Mouse (Mus musculus) E14TG2a.4 (cell line): Measurements from ENCODE around the gene Gmip.
A peak's percentile ranks its signal among the peaks of the same experiment; 100 is the strongest.

ENCODE experiments used
- H3K27me3 ChIP-seq: 2 replicates; pipeline ENCODE4 v1.6.1; 2014; ENCODE audit warnings: low read length, control low read depth; ENCODE audit not compliant: insufficient read depth
- H3K36me3 ChIP-seq: 2 replicates; pipeline ENCODE4 v1.6.1; 2014; ENCODE audit warnings: low read length, control low read depth; ENCODE audit not compliant: insufficient read depth
- H3K4me1 ChIP-seq: replicated peaks from 2 replicates; pipeline ENCODE4 v1.6.1; 2014; ENCODE audit warnings: low read depth, low read length, control low read depth
- H3K4me3 ChIP-seq: replicated peaks from 2 replicates; pipeline ENCODE4 v1.5.1; 2014; ENCODE audit warnings: mild to moderate bottlenecking, low read length
- H3K9me3 ChIP-seq: 2 replicates; pipeline ENCODE4 v1.6.1; 2014; ENCODE audit warnings: low read length, control low read depth
- CTCF ChIP-seq: conservative IDR thresholded peaks from 2 replicates; pipeline ENCODE4 v1.5.1; 2014; ENCODE audit warnings: low read length
- NANOG ChIP-seq: IDR thresholded peaks from 2 replicates; pipeline ENCODE4 v1.6.1; 2014; ENCODE audit warnings: borderline replicate concordance, low read length, mixed read lengths
- POU5F1 ChIP-seq: IDR thresholded peaks from 2 replicates; pipeline ENCODE4 v1.6.1; 2014; ENCODE audit warnings: low read length, borderline replicate concordance

The Gmip gene

DNA sequence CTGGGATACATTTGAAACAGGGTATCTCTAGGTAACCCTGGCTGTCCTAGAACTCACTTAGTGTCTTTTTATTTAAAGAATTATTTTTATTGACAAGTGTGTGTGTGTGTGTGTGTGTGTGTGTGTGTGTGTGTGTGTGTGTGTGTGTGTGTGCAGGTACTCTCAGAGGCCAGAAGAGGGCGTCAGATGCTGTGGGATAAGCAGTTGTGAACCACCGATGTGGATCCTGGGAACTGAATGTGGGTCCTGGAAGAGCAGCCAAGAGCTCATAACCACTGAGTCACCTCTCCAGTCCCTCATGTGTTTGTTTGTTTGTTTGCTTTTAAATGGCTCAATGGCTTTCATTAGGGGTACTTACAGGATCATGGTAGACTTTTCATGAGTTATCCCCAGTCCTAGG is 6.4 kb downstream of the Gmip start:
- H3K4me1 ChIP-seq = peaks cover 34% of the 10 kb centered on the region
- TF ChIP-seq CTCF (peak; percentile 22; the same call in 1 of the 2 replicates), POU5F1 (no peak), NANOG (no peak)
- H3K36me3 ChIP-seq = peaks cover 6% of the 10 kb centered on the region
- H3K27me3 ChIP-seq = peaks cover 22% of the 10 kb centered on the region
- no peak overlapping the region for H3K4me3 ChIP-seq
- H3K9me3 ChIP-seq = no peaks in the 10 kb centered on the region

DNA sequence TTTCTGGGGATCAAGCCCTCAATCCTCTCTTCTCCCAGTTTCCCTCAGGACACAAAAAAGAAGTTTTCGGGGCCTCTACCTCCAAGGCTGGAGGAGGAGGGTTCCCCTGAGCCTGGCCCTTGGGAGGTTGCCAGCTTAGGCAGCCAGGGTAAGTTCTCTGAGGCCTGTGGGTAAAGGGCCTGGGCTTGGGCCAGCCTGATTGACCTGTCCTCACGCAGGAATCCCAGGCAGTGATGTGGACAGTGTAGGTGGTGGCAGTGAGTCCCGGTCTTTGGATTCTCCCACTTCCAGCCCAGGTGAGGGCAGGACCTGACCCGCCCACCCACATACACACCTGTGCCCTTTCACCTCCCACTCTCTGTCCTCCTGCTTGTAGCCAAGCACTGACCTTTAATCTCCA is 6.9 kb downstream of the Gmip start:
- H3K36me3 ChIP-seq = peaks cover 6% of the 10 kb centered on the region

DNA sequence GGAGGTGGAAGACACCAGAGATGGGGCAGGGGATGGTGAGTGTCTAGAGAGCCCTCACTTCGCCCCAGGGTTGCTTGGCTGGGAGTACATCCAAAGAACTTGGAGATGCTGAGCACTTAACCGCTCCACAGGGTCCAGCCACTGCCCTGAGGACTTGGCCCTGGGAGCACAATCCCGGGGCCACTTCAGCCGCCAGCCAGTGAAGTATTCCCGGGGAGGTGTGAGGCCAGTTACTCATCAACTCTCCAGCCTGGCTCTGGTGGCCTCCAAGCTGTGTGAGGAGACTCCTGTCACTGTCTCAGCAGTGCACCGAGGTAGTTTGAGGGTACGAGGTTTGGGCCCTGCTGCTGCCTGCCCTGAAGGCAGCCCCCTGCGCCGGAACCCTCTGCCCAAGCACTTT is 12.0 kb downstream of the Gmip start:
- peaks cover 30% of the 10 kb centered on the region for H3K27me3 ChIP-seq
- peaks cover 24% of the 10 kb centered on the region for H3K36me3 ChIP-seq
- TF ChIP-seq CTCF = no peak
- no peak for TF ChIP-seq NANOG
- no peak for TF ChIP-seq POU5F1
- H3K4me3 ChIP-seq = peak overlapping the region; percentile 83; the same call in 1 of the 2 replicates
- H3K9me3 ChIP-seq = no peaks in the 10 kb centered on the region
- H3K4me1 ChIP-seq = peaks cover 58% of the 10 kb centered on the region

More for the DNA sequence above, 6.9 kb downstream of the Gmip start:
- H3K9me3 ChIP-seq = no peaks in the 10 kb centered on the region
- H3K4me3 ChIP-seq = no peak overlapping the region
- peaks cover 37% of the 10 kb centered on the region for H3K4me1 ChIP-seq
- peaks cover 22% of the 10 kb centered on the region for H3K27me3 ChIP-seq
- no peak for TF ChIP-seq NANOG
- TF ChIP-seq CTCF = no peak
- TF ChIP-seq POU5F1 = no peak

DNA sequence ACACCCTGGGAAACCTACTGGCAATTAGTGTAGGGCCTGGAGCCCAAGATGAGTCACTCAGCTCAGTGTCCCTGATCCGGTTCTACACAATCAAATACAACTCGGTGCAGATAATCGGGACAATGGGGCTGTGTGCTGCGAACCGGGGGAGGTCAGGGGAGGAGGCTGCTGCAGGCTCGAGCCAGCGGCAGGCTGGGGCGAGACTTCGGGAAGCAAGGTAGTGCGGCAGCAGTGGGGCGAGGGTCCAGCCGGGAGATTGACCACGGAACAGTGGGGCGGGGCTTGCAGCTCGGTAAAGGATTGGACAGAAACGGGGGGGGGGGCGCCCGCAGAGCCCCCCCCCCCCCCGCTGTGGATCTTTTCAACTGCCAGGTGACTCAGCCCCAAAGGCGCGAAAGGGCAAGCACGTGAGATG is 13.5 kb downstream of the Gmip start:
- Histone ChIP-seq H3K27me3 (peaks cover 30% of the 10 kb centered on the region), H3K4me3 (peak overlapping the region; percentile 83), H3K4me1 (peaks cover 60% of the 10 kb centered on the region), H3K36me3 (peaks cover 31% of the 10 kb centered on the region), H3K9me3 (no peaks in the 10 kb centered on the region)
- TF ChIP-seq NANOG (no peak), CTCF (no peak), POU5F1 (no peak)

DNA sequence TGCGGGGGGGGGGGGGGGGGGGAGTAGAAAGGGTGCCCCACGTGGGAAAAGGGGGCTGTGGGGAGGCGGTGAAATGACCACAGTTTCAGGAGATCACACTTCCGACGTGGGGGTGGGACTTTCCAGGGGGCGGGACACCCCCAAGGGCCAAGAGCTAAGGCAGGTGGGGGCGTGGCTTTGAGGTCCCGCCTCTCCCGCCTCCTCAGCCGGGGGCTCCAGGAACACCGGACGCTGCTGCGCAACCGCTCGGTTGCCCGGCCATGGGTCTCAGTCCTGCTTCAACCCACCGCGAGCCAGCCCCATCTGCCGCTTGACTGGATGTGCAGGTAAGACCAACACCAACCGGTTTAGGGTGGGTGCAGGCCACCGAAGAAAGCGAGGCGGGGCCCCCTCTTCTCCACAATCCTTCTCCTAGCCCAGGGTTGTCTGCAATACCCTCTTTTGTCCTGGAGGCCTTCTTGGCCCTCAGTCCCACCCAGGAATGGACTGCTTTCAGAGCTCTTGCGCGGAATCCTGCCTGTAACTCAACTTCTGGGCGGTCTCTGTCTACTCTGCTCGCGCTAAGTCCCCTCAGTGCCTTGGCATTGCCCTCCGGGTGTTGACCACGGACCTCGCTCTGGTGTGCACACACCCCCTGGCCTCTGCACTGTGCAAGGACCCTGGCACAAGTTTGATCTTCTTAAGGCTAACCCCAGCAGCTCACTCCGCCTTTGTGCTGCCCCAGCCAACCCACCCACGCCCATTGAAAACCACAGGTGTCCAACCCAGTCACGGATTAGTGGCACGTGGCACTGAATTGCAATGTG is 14.1 kb downstream of the Gmip start, which contains the start of gene Lpar2:
TSS of gene Lpar2 (plus strand) at position 44 of the 806 bp plus-strand sequence.
- Histone ChIP-seq H3K36me3 (peaks cover 37% of the 10 kb centered on the region), H3K27me3 (peaks cover 30% of the 10 kb centered on the region), H3K9me3 (no peaks in the 10 kb centered on the region), H3K4me1 (peaks cover 62% of the 10 kb centered on the region), H3K4me3 (peak within 1 kb of the TSS; percentile 83)
- TF ChIP-seq NANOG (no peak), CTCF (no peak), POU5F1 (no peak)

DNA sequence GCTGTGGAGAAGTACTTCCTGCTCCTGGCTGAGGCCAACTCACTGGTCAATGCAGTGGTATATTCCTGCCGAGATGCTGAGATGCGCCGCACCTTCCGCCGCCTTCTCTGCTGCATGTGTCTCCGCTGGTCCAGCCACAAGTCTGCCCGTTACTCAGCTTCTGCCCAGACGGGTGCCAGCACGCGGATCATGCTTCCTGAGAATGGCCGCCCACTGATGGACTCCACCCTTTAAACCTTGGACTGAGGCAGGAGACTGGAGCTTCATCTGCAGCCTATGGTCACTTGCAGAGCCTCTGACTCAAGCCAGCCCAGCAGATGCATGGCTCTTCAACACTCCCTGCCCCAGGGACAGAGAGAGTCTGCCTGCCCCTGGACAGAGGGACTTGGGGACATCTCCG is 17.9 kb downstream of the Gmip start:
- no peaks in the 10 kb centered on the region for H3K9me3 ChIP-seq
- H3K27me3 ChIP-seq = peaks cover 13% of the 10 kb centered on the region
- H3K4me1 ChIP-seq = peaks cover 46% of the 10 kb centered on the region
- peak overlapping the region; percentile 66 for H3K4me3 ChIP-seq
- H3K36me3 ChIP-seq = peaks cover 36% of the 10 kb centered on the region
- TF ChIP-seq POU5F1 = no peak

DNA sequence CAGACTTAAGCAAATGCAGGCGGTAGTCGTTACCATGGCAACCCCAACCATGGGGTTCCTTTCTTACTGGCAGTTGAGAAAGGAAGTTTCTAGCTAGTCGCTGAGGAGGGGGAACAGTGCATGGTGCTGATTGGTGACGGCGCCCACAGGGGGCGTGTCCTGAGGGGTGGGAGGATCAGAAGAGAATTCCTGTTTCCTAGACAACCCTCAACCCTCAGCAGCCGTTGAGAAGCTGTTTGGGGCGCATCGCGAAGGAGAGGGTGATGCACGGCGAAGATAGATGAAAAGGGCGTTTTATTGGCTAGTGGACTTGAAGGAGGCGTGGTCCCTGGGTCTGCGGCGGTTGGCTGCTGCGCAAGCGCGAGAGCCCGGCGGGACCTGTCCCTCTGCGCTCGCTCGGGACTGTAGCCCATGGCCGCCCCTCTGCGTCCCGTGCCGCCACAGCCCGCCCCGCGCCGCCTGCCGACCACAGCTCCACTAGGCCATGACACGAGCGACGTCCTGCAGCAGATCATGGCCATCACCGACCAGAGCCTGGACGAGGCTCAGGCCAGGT is 23.9 kb downstream of the Gmip start, which contains the start of gene Pbx4:
TSS of gene Pbx4 (plus strand) at position 194 of the 556 bp plus-strand sequence.
- peaks cover 6% of the 10 kb centered on the region for H3K36me3 ChIP-seq
- H3K27me3 ChIP-seq = no peaks in the 10 kb centered on the region; the same call in 1 of the 2 replicates
- peaks cover 16% of the 10 kb centered on the region for H3K4me1 ChIP-seq
- TF ChIP-seq NANOG = no peak
- H3K4me3 ChIP-seq = peak within 1 kb of the TSS; percentile 97
- no peaks in the 10 kb centered on the region for H3K9me3 ChIP-seq

DNA sequence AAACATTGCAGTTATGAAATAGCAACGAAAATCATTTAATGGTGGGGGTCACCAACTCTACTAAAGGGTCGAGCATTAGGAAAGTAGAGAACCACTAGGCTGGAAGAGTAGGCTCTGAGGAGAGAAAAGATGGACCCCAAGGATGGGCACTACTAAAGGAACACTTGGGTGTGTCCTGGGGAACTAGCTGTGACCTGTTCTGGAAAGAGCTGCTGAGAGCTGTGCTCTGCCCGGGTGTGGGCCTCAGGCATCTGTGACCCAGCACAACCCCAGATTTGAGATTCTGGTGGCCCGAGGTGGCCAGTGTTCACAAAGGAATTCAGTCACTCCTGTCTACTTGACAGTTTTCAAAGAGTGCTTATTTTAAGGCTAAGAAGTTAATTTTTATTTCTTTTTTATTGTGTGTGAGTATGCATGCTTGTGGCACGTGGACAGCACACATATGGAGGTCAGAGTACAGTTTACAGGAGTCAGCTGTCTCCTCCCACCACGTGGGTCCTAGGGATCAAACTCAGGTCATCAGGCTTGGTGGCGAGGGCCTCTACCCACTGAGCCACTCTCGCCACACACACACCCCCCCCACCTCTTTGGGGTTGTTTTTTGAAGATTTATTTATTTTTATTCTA is 28.7 kb downstream of the Gmip start:
- H3K4me1 ChIP-seq = peaks cover 16% of the 10 kb centered on the region
- peaks cover 5% of the 10 kb centered on the region; the same call in 1 of the 2 replicates for H3K36me3 ChIP-seq
- no peak overlapping the region for H3K4me3 ChIP-seq
- no peaks in the 10 kb centered on the region; the same call in 1 of the 2 replicates for H3K27me3 ChIP-seq
- no peaks in the 10 kb centered on the region for H3K9me3 ChIP-seq
- TF ChIP-seq NANOG (no peak), CTCF (no peak), POU5F1 (no peak)
